ENCODE assay signal across 21 mouse cellular contexts in genomic region chr5:76525829-76526228, GRCm38 (mm10). TPM values are rescaled to one million over a fixed set of nuclear protein-coding genes. Genes with fewer than 3 reads are reported as not detected.
A peak's percentile ranks its signal among the peaks of the same experiment; 100 is the strongest.
DNase-seq lines count a peak whose midpoint lies in the region; ATAC-seq and TF ChIP-seq lines count a peak whose summit lies in the region.
"Had no signal": no experiment of that assay in that cellular context is flagged by ENCODE, and none has a peak within 500 bp of the region (broad histone marks: within the 10 kb centered on the region; RNA-seq: fewer than 3 reads in every experiment).

No protein-coding gene starts in this region.

- H3K9me3 ChIP-seq in forebrain, postnatal 0 days (ENCODE audit: low read length): no peaks in the 10 kb centered on the region
- no peaks in the 10 kb centered on the region for H3K9me3 ChIP-seq in forebrain, embryonic 10.5 days
- H3K9me3 ChIP-seq in liver, postnatal 0 days (ENCODE audit: low read length): no peaks in the 10 kb centered on the region
- H3K9me3 ChIP-seq in hindbrain, embryonic 14.5 days (ENCODE audit: control insufficient read depth, low read length): no peaks in the 10 kb centered on the region
- H3K9me3 ChIP-seq: heart, embryonic 13.5 days; hindbrain, embryonic 15.5 days; liver, embryonic 15.5 days; megakaryocyte, embryonic 14.5 days had no signal

- no peak overlapping the region for H3K9ac ChIP-seq in forebrain, postnatal 0 days
- no peak overlapping the region for H3K9ac ChIP-seq in liver, postnatal 0 days (replicated peaks)
- H3K9ac ChIP-seq in hindbrain, embryonic 14.5 days: no peak overlapping the region
- H3K9ac ChIP-seq: heart, embryonic 13.5 days; hindbrain, embryonic 15.5 days; liver, embryonic 15.5 days had no signal

- TF ChIP-seq CTCF in forebrain, postnatal 0 days (IDR thresholded peaks at IDR 0.05; ENCODE audit: low read depth): peak; percentile 26; the same call in 1 of the 2 replicates
- TF ChIP-seq CTCF in liver, postnatal 0 days (IDR thresholded peaks at IDR 0.05; ENCODE audit: low read depth): peak; percentile 57
- peak; percentile 60 for TF ChIP-seq CTCF in Patski (IDR thresholded peaks at IDR 0.05)
- no peak for TF ChIP-seq CTCF in small intestine, adult 2 months (IDR thresholded peaks at IDR 0.05; ENCODE audit: extremely low read depth, insufficient read length, insufficient replicate concordance, low read depth, low read length)

- in situ Hi-C loops in Patski (cut with MboI; ENCODE audit: low pct_unique_long_range_greater_than_20kb): loop anchor here (10.0 kb wide), 1 partner anchor 391 kb away; no protein-coding TSS in a partner anchor

- no peak overlapping the region for H3K4me2 ChIP-seq in forebrain, postnatal 0 days (ENCODE audit: low read depth)
- no peak overlapping the region for H3K4me2 ChIP-seq in liver, postnatal 0 days (ENCODE audit: low read depth, low read length)
- H3K4me2 ChIP-seq in hindbrain, embryonic 14.5 days (replicated peaks): no peak overlapping the region
- H3K4me2 ChIP-seq: heart, embryonic 13.5 days; hindbrain, embryonic 15.5 days; liver, embryonic 15.5 days had no signal

- POLR2A ChIA-PET in Patski (lab: Charles Lee): no interaction called here

- H3K27me3 ChIP-seq in forebrain, postnatal 0 days (ENCODE audit: insufficient read depth, low read length): no peaks in the 10 kb centered on the region
- H3K27me3 ChIP-seq in forebrain, embryonic 10.5 days (ENCODE audit: poor library complexity, severe bottlenecking): no peaks in the 10 kb centered on the region
- H3K27me3 ChIP-seq in liver, postnatal 0 days (ENCODE audit: insufficient read depth, low read length): no peaks in the 10 kb centered on the region
- no peaks in the 10 kb centered on the region for H3K27me3 ChIP-seq in Patski
- H3K27me3 ChIP-seq in small intestine, adult 2 months (ENCODE audit: control insufficient read depth, insufficient read depth, low read length): no peaks in the 10 kb centered on the region
- no peaks in the 10 kb centered on the region for H3K27me3 ChIP-seq in hindbrain, embryonic 14.5 days (ENCODE audit: control insufficient read depth, insufficient read depth, low read length)
- H3K27me3 ChIP-seq: heart, embryonic 13.5 days; liver, embryonic 15.5 days; megakaryocyte, embryonic 14.5 days had no signal

- no peak for ATAC-seq in forebrain, postnatal 0 days
- ATAC-seq in liver, postnatal 0 days: no peak
- ATAC-seq in Patski: peak; percentile 15
- ATAC-seq in hindbrain, embryonic 14.5 days (ENCODE audit: low FRiP score): no peak
- ATAC-seq: forebrain, embryonic 16.5 days had no signal

- no peak overlapping the region for H3K4me3 ChIP-seq in forebrain, postnatal 0 days (ENCODE audit: low read depth, low read length)
- H3K4me3 ChIP-seq in forebrain, embryonic 10.5 days: no peak overlapping the region
- no peak overlapping the region for H3K4me3 ChIP-seq in liver, postnatal 0 days (ENCODE audit: low read depth, low read length)
- no peak overlapping the region for H3K4me3 ChIP-seq in small intestine, adult 2 months (ENCODE audit: low read depth, low read length)
- H3K4me3 ChIP-seq in hindbrain, embryonic 14.5 days (replicated peaks; ENCODE audit: low read length): no peak overlapping the region
- H3K4me3 ChIP-seq: heart, embryonic 13.5 days; hindbrain, embryonic 15.5 days; liver, embryonic 15.5 days had no signal

- no peak overlapping the region for H3K27ac ChIP-seq in forebrain, postnatal 0 days (ENCODE audit: low read depth, low read length)
- no peak overlapping the region for H3K27ac ChIP-seq in forebrain, embryonic 10.5 days
- H3K27ac ChIP-seq in liver, postnatal 0 days (ENCODE audit: low read depth): no peak overlapping the region
- peak overlapping the region; percentile 24; the same call in 1 of the 2 replicates for H3K27ac ChIP-seq in small intestine, adult 2 months (ENCODE audit: insufficient read depth, low read depth, low read length)
- no peak overlapping the region for H3K27ac ChIP-seq in hindbrain, embryonic 14.5 days
- H3K27ac ChIP-seq: heart, embryonic 13.5 days; hindbrain, embryonic 15.5 days; liver, embryonic 15.5 days had no signal

- peaks cover 11% of the 10 kb centered on the region; the same call in 1 of the 2 replicates for H3K4me1 ChIP-seq in forebrain, postnatal 0 days (ENCODE audit: insufficient read depth)
- peaks cover 13% of the 10 kb centered on the region for H3K4me1 ChIP-seq in forebrain, embryonic 10.5 days
- peaks cover 11% of the 10 kb centered on the region for H3K4me1 ChIP-seq in liver, postnatal 0 days (ENCODE audit: insufficient read depth)
- no peaks in the 10 kb centered on the region; the same call in 1 of the 2 replicates for H3K4me1 ChIP-seq in small intestine, adult 2 months (ENCODE audit: control insufficient read depth, insufficient read depth, insufficient read length, low read length)
- peaks cover 7% of the 10 kb centered on the region; the same call in 1 of the 2 replicates for H3K4me1 ChIP-seq in hindbrain, embryonic 14.5 days (replicated peaks; ENCODE audit: control insufficient read depth, insufficient read depth, low read length)

- 51% methylated on average over 2 of the region's 2 CpGs for whole genome bisulfite sequencing in forebrain, postnatal 0 days
- WGBS in forebrain, embryonic 10.5 days: 61% methylated on average over 2 of the region's 2 CpGs
- 22% methylated on average over 2 of the region's 2 CpGs for whole genome bisulfite sequencing in liver, postnatal 0 days (ENCODE audit: insufficient replicate concordance)
- 18% methylated on average over 2 of the region's 2 CpGs for WGBS in small intestine, adult 2 months
- 55% methylated on average over 2 of the region's 2 CpGs for WGBS in hindbrain, embryonic 14.5 days

- no peak for TF ChIP-seq POLR2A in small intestine, adult 2 months (IDR thresholded peaks at IDR 0.05; ENCODE audit: low read depth, low read length)

- no peaks in the 10 kb centered on the region for H3K36me3 ChIP-seq in forebrain, postnatal 0 days (ENCODE audit: insufficient read depth)
- no peaks in the 10 kb centered on the region for H3K36me3 ChIP-seq in forebrain, embryonic 10.5 days (replicated peaks)
- H3K36me3 ChIP-seq in liver, postnatal 0 days (replicated peaks; ENCODE audit: insufficient read depth, low read length): no peaks in the 10 kb centered on the region
- H3K36me3 ChIP-seq in small intestine, adult 2 months (ENCODE audit: control insufficient read depth, insufficient read depth, low read length): no peaks in the 10 kb centered on the region
- no peaks in the 10 kb centered on the region for H3K36me3 ChIP-seq in hindbrain, embryonic 14.5 days (replicated peaks; ENCODE audit: control insufficient read depth, insufficient read depth)
- H3K36me3 ChIP-seq: heart, embryonic 13.5 days; hindbrain, embryonic 15.5 days; liver, embryonic 15.5 days had no signal

- CTCF ChIA-PET in Patski (lab: Charles Lee): interaction anchor here (1.0 kb wide), 1 partner anchor 41 kb away, joined by 4 read pairs; no protein-coding TSS in a partner anchor

- no peak for DNase-seq in forebrain, postnatal 0 days
- no peak for DNase-seq in forebrain, embryonic 10.5 days (ENCODE audit: extremely low spot score, low spot score)
- DNase-seq in liver, postnatal 0 days: no peak
- no peak for DNase-seq in liver
- no peak for DNase-seq in Patski (ENCODE audit: low read depth, low spot score)
- no peak for DNase-seq in c-Kit-positive CD71-positive TER-119-positive erythroid progenitor cells, embryonic 14.5 days (ENCODE audit: low spot score)
- DNase-seq in hindbrain, embryonic 14.5 days (ENCODE audit: low spot score): no peak
- DNase-seq: B cell, adult 2 months; cerebellum, adult 9-10 months; embryo, embryonic 11 days; gastrocnemius, postnatal 14 days; left cerebral cortex, postnatal 4 days had no signal

- TF ChIP-seq EP300 in liver, postnatal 0 days (IDR thresholded peaks at IDR 0.05; ENCODE audit: low read depth): no peak

RNA-seq across cellular contexts. Expression of gene Exoc1, which starts 3.3 kb away (rescaled TPM):
- total RNA-seq in forebrain, postnatal 0 days (2014; rRNA removed): 81.7 and 96.2 TPM in 2 replicates
- polyA plus RNA-seq in forebrain, postnatal 0 days (2015; fragmentation: Nextera tagmentation; extraction: Ambion mirVana): 35.5 and 48.9 TPM in 2 replicates
- 45.6 and 46.8 TPM in 2 replicates for polyA plus RNA-seq in forebrain, embryonic 10.5 days (2016; fragmentation: Nextera tagmentation; extraction: Ambion mirVana)
- 7.0 and 7.2 TPM in 2 replicates for polyA plus RNA-seq in liver, postnatal 0 days (2015; fragmentation: Nextera tagmentation; extraction: Ambion mirVana)
- polyA plus RNA-seq in Patski (2021): 56.1 TPM
- 7.1 and 17.9 TPM in 2 replicates for polyA plus RNA-seq in small intestine, adult 2 months (2012; rRNA removed)
- polyA plus RNA-seq in hindbrain, embryonic 14.5 days (2014; fragmentation: Nextera tagmentation; extraction: Ambion mirVana): 59.1 and 62.1 TPM in 2 replicates

RNA-seq across cellular contexts. Expression of gene Gm7271, which starts 42.0 kb away (rescaled TPM):
- not detected in 2 replicates for total RNA-seq in forebrain, postnatal 0 days (2014; rRNA removed)
- polyA plus RNA-seq in forebrain, postnatal 0 days (2015; fragmentation: Nextera tagmentation; extraction: Ambion mirVana): not detected in 2 replicates
- not detected in 2 replicates for polyA plus RNA-seq in forebrain, embryonic 10.5 days (2016; fragmentation: Nextera tagmentation; extraction: Ambion mirVana)
- polyA plus RNA-seq in liver, postnatal 0 days (2015; fragmentation: Nextera tagmentation; extraction: Ambion mirVana): not detected in 2 replicates
- polyA plus RNA-seq in Patski (2021): not detected
- not detected in 2 replicates for polyA plus RNA-seq in small intestine, adult 2 months (2012; rRNA removed)
- polyA plus RNA-seq in hindbrain, embryonic 14.5 days (2014; fragmentation: Nextera tagmentation; extraction: Ambion mirVana): 0.61 TPM in 1 of 2 replicates, not detected in the other
- total RNA-seq: adrenal gland, adult 18-20 months; gastrocnemius, postnatal 14 days; layer of hippocampus, postnatal 10 days; left cerebral cortex, postnatal 4 days had no signal
- polyA plus RNA-seq: forebrain, embryonic 16.5 days; heart, embryonic 13.5 days; kidney, embryonic 14.5 days; liver, embryonic 15.5 days had no signal
